Mouse (Mus musculus) stomach, postnatal 0 days (tissue): ENCODE data around the gene Tnfsfm13. TPM values are rescaled to one million over a fixed set of nuclear protein-coding genes. Genes with fewer than 3 reads are reported as not detected.
A peak's percentile ranks its signal among the peaks of the same experiment; 100 is the strongest.

Source experiments
- ATAC-seq: fragments of 200-750 bp; cut with Nextera tagmentation; 2 replicates; pipeline ENCODE4 v1.8.0; 2017; ENCODE audit not compliant: low FRiP score, low TSS enrichment
- DNase-seq: peaks from one replicate; pipeline ENCODE4 v3.0.0-alpha.2; 2016; ENCODE audit warnings: low spot score
- H3K27ac ChIP-seq: fragments of 300-500 bp; sonication (generic); replicated peaks from 2 replicates; pipeline ENCODE4 v1.5.1; 2014; ENCODE audit warnings: mild to moderate bottlenecking, control low read depth
- H3K27me3 ChIP-seq: fragments of 300-500 bp; sonication (generic); 2 replicates; pipeline ENCODE4 v1.6.1; 2014; ENCODE audit warnings: low read length; ENCODE audit not compliant: control insufficient read depth, insufficient read depth
- H3K36me3 ChIP-seq: fragments of 300-500 bp; sonication (generic); 2 replicates; pipeline ENCODE4 v1.6.1; 2014; ENCODE audit warnings: low read length, mixed read lengths; ENCODE audit not compliant: control insufficient read depth, insufficient read depth
- H3K4me1 ChIP-seq: fragments of 300-500 bp; sonication (generic); replicated peaks from 2 replicates; pipeline ENCODE4 v1.6.1; 2014; ENCODE audit warnings: antibody characterized with exemption; ENCODE audit not compliant: control insufficient read depth, insufficient read depth
- H3K4me2 ChIP-seq: fragments of 300-500 bp; sonication (generic); replicated peaks from 2 replicates; pipeline ENCODE4 v1.6.1; 2014; ENCODE audit warnings: low read depth, mild to moderate bottlenecking, control low read depth, moderate library complexity
- H3K4me3 ChIP-seq: fragments of 300-500 bp; sonication (generic); 2 replicates; pipeline ENCODE4 v1.5.1; 2014; ENCODE audit warnings: low read depth, low read length, control low read depth
- H3K9ac ChIP-seq: fragments of 300-500 bp; sonication (generic); 2 replicates; pipeline ENCODE4 v1.6.1; 2014; ENCODE audit warnings: mild to moderate bottlenecking, low read length, control low read depth, mixed read lengths
- H3K9me3 ChIP-seq: fragments of 300-500 bp; sonication (generic); 2 replicates; pipeline ENCODE4 v1.6.1; 2016; ENCODE audit warnings: low read length; ENCODE audit not compliant: control insufficient read depth
- CTCF ChIP-seq: IDR thresholded peaks from 2 replicates; pipeline ENCODE4 v1.5.1; 2016; ENCODE audit warnings: antibody characterized with exemption, low read depth, mild to moderate bottlenecking, moderate library complexity
- EP300 ChIP-seq: optimal IDR thresholded peaks from 2 replicates; pipeline ENCODE3; 2016; ENCODE audit warnings: antibody characterized with exemption
- WGBS: fragments of 180-500 bp; shearing (Covaris S2); extraction: QIAGEN DNeasy Blood & Tissue Kit; methylation state at CpG from one replicate; pipeline ENCODE4 v1.1.7; 2014; 5-methylcytosine and 5-hydroxymethylcytosine counted together
- polyA plus RNA-seq: library from polyadenylated mRNA; unstranded; fragments of >200 nt; fragmentation: Nextera tagmentation; extraction: Ambion mirVana; gene quantifications from 2 replicates; pipeline ENCODE4 v1.2.1, GENCODE M21; 2015

Tnfsfm13 gene
- polyA plus RNA-seq, 1 experiment from 2014 or later = 4.1 TPM

DNA sequence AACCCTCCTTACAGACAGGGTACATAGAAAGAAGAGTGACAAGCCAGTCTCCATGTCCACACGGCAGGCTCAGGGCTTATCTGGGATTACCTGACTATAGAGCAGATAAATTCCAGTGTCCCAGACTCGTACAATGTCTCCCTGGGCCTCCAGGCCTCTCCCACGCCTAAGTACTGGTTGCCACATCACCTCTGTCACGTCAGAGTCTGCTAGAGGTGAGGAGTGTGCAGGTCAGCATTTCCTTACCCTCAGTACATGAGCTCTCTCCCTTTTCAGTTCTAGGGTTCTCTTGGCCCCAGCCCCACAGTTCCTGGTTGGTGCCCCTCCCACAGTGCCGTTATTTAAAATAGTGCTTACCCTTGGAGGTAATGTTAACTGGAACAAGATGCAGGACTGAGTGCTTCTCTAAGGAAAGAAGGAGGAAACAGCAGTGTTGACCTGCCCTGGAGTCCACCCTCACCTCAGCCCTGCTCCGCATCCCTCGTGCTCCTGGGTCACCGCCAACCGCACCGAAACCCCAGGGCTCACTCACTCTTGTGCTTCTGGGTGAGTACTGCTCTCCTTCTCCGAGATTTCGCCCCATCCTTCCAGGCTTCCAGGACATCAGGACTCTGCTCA, 11.7 kb downstream of the Tnfsfm13 start:
- peaks cover 12% of the 10 kb centered on the region for H3K4me1 ChIP-seq
- H3K36me3 ChIP-seq = no peaks in the 10 kb centered on the region
- H3K27ac ChIP-seq = peak overlapping the region; percentile 49
- WGBS = 68% methylated on average over 12 of the region's 12 CpGs
- ATAC-seq (no peak), DNase-seq (peak; percentile 41)
- H3K27me3 ChIP-seq = no peaks in the 10 kb centered on the region
- TF ChIP-seq EP300 = no peak
- H3K9ac ChIP-seq = no peak overlapping the region
- H3K4me3 ChIP-seq = no peak overlapping the region
- H3K4me2 ChIP-seq = no peak overlapping the region
- H3K9me3 ChIP-seq = no peaks in the 10 kb centered on the region

DNA sequence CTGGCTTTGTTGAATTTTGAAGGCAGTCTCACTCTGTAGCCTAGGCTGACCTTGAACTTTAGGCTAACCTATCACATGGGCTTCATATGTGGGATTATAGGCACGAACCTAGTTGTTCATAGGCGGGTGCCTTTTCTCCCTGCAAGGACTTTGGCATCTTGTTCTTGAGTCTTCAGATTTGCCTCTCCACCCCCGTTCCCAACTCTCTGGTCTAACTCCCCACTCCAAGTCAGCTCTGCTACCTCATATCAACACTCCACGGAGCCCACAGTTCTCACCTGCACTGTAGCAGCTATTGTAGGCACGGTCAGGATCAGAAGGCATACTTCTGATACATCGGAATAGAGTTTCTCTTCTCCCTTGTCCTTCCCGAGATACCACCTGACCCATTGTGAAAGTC, 12.3 kb downstream of the Tnfsfm13 start:
- no peak for ATAC-seq
- Histone ChIP-seq H3K4me3 (no peak overlapping the region), H3K4me1 (peaks cover 12% of the 10 kb centered on the region), H3K9ac (no peak overlapping the region), H3K36me3 (no peaks in the 10 kb centered on the region), H3K27me3 (no peaks in the 10 kb centered on the region), H3K27ac (peak overlapping the region; percentile 49; the same call in 1 of the 2 replicates), H3K4me2 (no peak overlapping the region), H3K9me3 (no peaks in the 10 kb centered on the region)
- WGBS = 73% methylated on average over 7 of the region's 7 CpGs
- TF ChIP-seq EP300 (no peak), CTCF (no peak)
- no peak for DNase-seq

DNA sequence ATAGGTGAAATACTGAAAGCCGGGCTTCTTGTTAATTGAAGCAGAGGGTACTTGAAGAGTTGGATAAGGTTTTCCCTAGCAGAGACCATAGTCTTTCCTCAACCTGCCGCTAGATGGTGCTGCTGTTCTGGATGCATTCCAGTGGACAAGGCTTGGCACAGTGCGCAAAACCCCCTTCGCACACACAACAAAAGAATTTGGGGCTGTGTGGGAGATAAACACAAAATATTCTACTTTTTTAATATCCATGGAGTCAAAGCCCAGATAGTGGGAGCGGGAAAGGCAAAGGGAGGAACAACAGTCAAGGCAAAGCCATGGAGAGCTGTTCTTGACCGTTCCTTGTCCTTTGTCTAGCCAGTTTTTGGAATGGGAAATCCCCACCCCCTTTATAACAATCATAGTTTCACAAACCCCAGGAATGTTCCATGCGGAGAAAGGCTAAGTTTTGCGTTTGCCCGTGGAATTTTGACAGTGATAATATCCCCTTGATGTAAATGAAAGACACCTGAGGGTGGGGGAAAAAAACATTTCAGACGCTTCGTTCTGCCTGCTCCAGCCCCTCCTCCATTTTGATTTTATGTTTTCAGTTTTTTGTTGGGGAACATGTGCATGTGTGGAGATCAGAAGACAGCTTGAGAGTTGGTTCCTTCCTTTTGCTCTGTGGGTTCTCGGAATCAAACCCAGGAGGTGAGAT, 12.9 kb downstream of the Tnfsfm13 start:
- peaks cover 12% of the 10 kb centered on the region for H3K4me1 ChIP-seq
- peak; percentile 13; the same call in 1 of the 2 replicates for ATAC-seq
- H3K4me3 ChIP-seq = peak overlapping the region; percentile 17; the same call in 1 of the 2 replicates
- H3K27ac ChIP-seq = peak overlapping the region; percentile 90
- H3K9me3 ChIP-seq = no peaks in the 10 kb centered on the region
- peak; percentile 89 for DNase-seq
- peak overlapping the region; percentile 67 for H3K4me2 ChIP-seq
- 0 out of 2 replicates have a peak, but pooled peaks cover 2% of the 10 kb centered on the region for H3K36me3 ChIP-seq
- H3K27me3 ChIP-seq = no peaks in the 10 kb centered on the region
- WGBS = 8% methylated on average over 12 of the region's 12 CpGs
- TF ChIP-seq EP300 (no peak), CTCF (peak; percentile 96)
- H3K9ac ChIP-seq = 0 out of 2 replicates have a peak overlapping the region, but pooled peaks have one; percentile 28

DNA sequence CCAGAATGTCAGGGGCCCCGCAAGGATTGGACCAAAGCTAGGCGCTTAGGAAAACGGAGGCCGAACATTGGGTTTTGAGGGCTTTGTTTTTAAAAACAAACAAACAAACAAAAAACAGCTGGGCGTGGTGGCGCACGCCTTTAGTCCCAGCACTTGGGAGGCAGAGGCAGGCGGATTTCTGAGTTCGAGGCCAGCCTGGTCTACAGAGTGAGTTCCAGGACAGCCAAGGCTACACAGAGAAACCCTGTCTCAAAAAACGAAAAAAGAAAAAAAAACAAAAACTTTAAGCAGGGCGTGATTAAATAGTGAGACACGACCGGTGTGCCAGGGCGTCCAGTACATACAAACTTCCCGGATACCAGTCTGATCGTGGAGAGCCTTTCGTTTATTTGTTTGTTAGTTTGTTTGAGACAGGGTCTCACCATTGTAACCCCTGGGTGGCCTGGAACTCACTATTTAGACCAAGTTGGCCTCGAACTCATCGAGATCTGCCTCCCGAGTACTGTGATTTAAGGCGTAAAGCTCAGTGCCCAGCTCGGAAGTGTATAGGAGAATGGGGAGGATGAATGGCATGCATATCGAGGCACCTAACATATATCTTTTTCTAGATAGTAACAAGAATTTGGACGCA, 13.6 kb downstream of the Tnfsfm13 start:
- peak; percentile 34 for DNase-seq
- Histone ChIP-seq H3K9ac (peak overlapping the region; percentile 61), H3K27me3 (no peaks in the 10 kb centered on the region), H3K36me3 (0 out of 2 replicates have a peak, but pooled peaks cover 2% of the 10 kb centered on the region), H3K9me3 (no peaks in the 10 kb centered on the region), H3K27ac (peak overlapping the region; percentile 90), H3K4me3 (peak overlapping the region; percentile 82), H3K4me1 (peaks cover 12% of the 10 kb centered on the region), H3K4me2 (peak overlapping the region; percentile 67)
- no peak; the same call in 1 of the 2 replicates for ATAC-seq
- TF ChIP-seq CTCF = no peak
- TF ChIP-seq EP300 = no peak
- WGBS = 18% methylated on average over 24 of the region's 24 CpGs

DNA sequence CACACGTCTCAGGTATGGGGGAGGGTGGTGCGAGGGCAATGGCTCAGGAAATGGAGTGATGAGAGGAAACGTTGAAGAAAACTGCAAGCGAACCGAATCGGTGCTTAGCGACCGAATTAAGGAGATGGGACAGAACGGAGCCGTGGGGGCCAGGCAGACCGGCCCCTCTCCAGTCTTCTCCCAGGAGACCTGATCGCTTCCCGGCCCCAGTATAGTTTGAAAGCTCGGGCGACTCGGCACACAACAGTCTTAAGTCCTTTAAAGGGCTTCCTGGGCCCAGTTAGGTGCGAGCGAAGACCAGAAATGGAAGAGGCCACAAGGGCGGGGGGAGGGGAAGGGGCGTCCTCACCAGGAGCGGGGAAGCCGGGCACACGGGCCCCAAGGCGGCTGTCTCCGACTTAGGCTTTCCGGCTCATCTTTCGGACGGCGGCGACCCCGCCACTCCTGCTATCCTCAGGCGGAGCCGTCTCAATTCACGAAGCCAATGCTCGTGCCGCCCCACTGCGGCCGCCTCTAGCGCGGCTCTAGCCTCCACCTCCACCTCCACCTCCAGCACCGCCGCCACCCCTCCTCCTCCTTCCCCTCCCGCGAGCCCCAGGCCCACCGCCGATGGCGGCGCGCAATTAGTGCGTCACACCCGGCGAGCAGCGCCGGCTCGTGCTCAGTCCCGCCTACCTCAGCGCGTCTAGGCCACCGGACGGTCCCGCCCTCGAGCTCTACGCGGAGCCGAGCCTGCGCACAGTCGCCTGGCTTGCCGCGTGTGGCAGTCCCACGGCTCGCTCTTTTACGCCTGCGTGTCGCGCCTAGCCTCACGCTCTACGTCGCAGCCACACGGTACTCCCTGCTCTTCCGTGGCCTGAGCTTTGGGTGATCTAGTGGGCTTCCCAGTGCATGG, 14.3 kb downstream of the Tnfsfm13 start, which contains the start of gene Senp3:
TSS of gene Senp3 (minus strand) at position 771 of the 895 bp plus-strand sequence.
- Histone ChIP-seq H3K4me2 (peak within 1 kb of the TSS; percentile 67), H3K4me3 (peak within 1 kb of the TSS; percentile 82), H3K9me3 (no peaks in the 10 kb centered on the region), H3K27me3 (no peaks in the 10 kb centered on the region), H3K36me3 (peaks cover 4% of the 10 kb centered on the region; the same call in 1 of the 2 replicates), H3K27ac (peak within 1 kb of the TSS; percentile 90), H3K9ac (peak within 1 kb of the TSS; percentile 85), H3K4me1 (peaks cover 12% of the 10 kb centered on the region)
- peak; percentile 94 for ATAC-seq
- TF ChIP-seq EP300 (no peak), CTCF (peak; percentile 16; the same call in 1 of the 2 replicates)
- DNase-seq = peak; percentile 98
- WGBS = under 1% methylated on average over 77 of the region's 80 CpGs
